Mouse (Mus musculus): ENCODE measurements around the gene 2010315B03Rik. TPM values are rescaled to one million over a fixed set of nuclear protein-coding genes. Genes with fewer than 3 reads are reported as not detected.

The 2010315B03Rik gene
- 6.0 and 7.8 TPM in 2 replicates for polyA plus RNA-seq (2015; fragmentation: Nextera tagmentation; extraction: Ambion mirVana)

DNA sequence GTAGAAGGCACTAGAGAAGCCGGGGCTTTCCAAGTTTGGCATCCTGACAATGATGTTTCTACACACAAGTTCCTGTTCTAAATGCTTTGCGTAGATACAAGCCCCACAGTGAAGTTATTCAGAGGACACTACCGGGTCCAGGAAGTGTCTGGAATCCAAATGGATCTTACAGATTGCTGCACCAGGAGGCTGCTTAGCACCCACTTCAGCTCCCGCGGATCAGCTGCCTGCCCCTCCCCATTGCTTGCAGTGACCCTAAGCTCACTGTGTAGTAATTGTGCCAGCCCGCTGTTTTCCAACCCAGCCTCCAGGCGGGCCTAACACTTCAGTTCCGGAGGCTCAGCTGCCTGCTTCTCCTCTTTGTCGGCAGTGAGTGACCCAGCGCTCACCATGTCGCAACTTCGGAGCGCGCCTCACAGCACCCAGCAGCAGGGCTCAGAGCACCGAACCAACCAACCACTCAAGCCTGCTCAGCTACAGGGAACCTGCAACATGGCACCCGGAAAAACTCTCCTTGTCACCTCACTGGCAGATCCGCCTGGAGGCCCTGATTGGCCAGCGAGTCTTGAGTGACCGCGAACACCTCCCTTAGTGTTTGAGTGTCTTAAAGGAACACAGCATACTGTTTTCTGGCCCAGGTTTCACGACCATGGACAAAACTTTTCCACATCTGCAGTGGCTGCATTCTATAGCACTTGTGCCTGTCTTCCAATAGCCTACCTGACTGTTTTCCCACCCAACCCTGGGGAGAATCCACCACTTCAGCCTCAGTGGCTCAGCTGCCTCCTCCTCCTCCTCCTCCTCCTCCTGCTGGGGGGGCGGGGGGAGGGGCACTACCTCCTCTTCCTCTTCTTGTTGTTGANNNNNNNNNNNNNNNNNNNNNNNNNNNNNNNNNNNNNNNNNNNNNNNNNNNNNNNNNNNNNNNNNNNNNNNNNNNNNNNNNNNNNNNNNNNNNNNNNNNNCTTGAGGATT, at the start of gene 2010315B03Rik:
Gene 2010315B03Rik (minus strand): TSS at position 526 of the 972 bp plus-strand sequence.
- H3K9me3 ChIP-seq: 0 out of 2 replicates have a peak, but pooled peaks cover 2% of the 10 kb centered on the region
- peak within 1 kb of the TSS; percentile 97 for H3K27ac ChIP-seq (replicated peaks)
- WGBS: 1% methylated on average over 21 of the region's 22 CpGs
- ATAC-seq (ENCODE audit: extremely low read depth, insufficient number of reproducible peaks, low FRiP score, low TSS enrichment): peak; percentile 87
- no peaks in the 10 kb centered on the region for H3K27me3 ChIP-seq (replicated peaks)
- H3K4me1 ChIP-seq: peaks cover 11% of the 10 kb centered on the region
- H3K4me3 ChIP-seq: peak within 1 kb of the TSS; percentile 85
- H3K4me2 ChIP-seq: peak within 1 kb of the TSS; percentile 73
- peak within 1 kb of the TSS; percentile 88 for H3K9ac ChIP-seq
- H3K36me3 ChIP-seq: no peaks in the 10 kb centered on the region

DNA sequence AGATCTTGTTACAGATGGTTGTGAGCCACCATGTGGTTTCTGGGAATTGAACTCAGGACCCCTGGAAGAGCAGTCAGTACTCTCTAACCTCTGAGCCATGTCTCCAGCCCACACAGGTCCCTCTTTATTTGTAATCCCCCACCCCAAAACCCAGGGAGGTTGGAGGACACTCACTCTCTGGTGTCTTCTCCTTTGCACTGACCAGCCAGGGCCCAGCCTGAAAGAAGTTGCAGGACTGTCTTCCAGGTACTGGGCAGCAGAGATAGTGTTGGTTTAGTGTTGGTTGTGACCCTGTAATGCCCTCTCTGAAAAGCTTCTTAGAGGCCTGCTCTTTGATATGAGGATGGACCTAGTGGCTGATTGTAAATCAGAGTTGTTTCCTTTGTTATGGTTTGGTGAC, 994 bp downstream of the 2010315B03Rik start:
- ATAC-seq (ENCODE audit: extremely low read depth, insufficient number of reproducible peaks, low FRiP score, low TSS enrichment): no peak
- peak overlapping the region; percentile 73 for H3K4me2 ChIP-seq
- no peaks in the 10 kb centered on the region for H3K27me3 ChIP-seq (replicated peaks)
- H3K9me3 ChIP-seq: no peaks in the 10 kb centered on the region
- no peaks in the 10 kb centered on the region for H3K36me3 ChIP-seq
- H3K4me1 ChIP-seq: peaks cover 11% of the 10 kb centered on the region
- peak overlapping the region; percentile 88 for H3K9ac ChIP-seq
- peak overlapping the region; percentile 97 for H3K27ac ChIP-seq (replicated peaks)
- H3K4me3 ChIP-seq: peak overlapping the region; percentile 85

DNA sequence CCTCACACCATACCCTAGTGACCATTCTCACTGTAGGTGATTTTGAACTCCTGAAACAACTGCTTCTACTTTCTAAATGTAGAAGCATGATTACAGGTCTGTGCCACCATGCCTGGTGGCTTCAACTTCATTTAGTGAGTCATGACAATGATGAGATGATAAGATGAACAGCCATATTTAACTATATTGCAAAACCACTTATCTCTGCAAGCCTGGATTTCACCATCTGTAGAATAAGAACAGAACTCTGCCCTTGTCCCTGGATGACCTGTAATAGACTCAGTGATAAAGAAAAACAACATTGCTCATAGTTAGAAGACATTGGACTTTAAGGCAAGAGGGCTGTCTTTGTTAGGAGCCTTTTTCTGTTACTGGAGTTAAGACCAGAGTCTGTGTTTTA, 24.2 kb downstream of the 2010315B03Rik start:
- no peak overlapping the region for H3K27ac ChIP-seq (replicated peaks)
- H3K4me1 ChIP-seq: no peaks in the 10 kb centered on the region
- H3K27me3 ChIP-seq (replicated peaks): no peaks in the 10 kb centered on the region
- no peak for ATAC-seq (ENCODE audit: extremely low read depth, insufficient number of reproducible peaks, low FRiP score, low TSS enrichment)
- peaks cover 26% of the 10 kb centered on the region for H3K9me3 ChIP-seq
- no peak overlapping the region for H3K9ac ChIP-seq
- peaks cover 19% of the 10 kb centered on the region for H3K36me3 ChIP-seq
- H3K4me2 ChIP-seq: no peak overlapping the region
- no peak overlapping the region for H3K4me3 ChIP-seq

DNA sequence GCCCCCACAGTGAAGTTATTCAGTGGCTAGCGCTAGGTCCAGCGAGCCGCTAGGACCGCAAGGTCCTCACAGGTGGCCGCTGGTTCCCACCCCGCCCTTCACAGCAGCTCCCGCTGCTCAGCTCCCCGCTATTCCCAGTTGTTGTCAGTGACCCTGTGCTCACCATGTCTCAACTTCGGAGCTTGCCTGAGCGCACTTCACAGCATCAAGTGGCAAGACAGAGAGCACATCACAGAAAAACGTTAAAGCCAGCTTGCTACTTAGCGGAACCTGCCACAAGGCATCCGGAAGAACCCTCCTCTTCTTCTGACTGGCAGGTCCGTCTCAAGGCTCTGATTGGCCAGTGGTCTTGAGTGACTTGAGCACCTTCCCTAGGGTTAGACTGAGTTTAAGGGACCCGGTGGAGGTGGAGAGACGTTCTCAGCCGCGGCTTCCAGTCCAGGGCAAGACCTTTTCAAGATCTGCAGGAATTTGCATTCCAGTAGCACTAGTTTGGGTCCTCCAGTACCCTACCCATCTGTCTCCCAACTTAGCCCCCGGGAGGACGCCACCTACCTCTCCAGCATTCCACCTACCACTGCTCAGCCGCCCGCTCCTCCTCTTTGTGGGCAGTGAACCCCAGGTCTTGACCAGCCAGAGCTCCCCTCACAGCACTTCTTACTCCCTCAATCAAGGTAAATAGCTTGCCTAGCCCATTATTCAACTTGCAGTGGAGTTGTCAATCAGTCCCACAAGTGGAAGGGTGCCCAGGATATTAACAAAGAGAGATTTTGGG, 30.4 kb downstream of the 2010315B03Rik start:
- H3K9ac ChIP-seq: peak overlapping the region; percentile 85
- 1% methylated on average over 22 of the region's 22 CpGs for WGBS
- H3K4me3 ChIP-seq: peak overlapping the region; percentile 69
- H3K4me1 ChIP-seq: peaks cover 19% of the 10 kb centered on the region
- peaks cover 19% of the 10 kb centered on the region for H3K36me3 ChIP-seq
- H3K27me3 ChIP-seq (replicated peaks): no peaks in the 10 kb centered on the region
- peak overlapping the region; percentile 81 for H3K4me2 ChIP-seq
- ATAC-seq (ENCODE audit: extremely low read depth, insufficient number of reproducible peaks, low FRiP score, low TSS enrichment): peak; percentile 80
- 0 out of 2 replicates have a peak, but pooled peaks cover 7% of the 10 kb centered on the region for H3K9me3 ChIP-seq
- peak overlapping the region; percentile 82 for H3K27ac ChIP-seq (replicated peaks)

DNA sequence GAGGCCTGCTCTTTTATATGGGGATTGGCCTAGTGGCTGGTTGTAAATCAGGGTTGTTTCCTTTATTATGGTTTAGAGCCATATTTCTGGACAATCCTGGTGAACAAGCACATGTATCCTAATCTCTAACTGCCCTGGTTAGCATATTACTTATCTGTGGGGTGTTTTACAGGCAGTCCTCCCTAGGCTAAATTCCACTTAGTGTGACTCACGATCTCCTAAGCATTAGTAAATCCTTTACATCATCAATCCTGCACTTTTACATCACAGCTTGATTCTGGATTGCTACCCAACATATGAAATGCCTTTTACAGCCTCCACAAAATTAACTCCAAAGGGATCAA, 31.1 kb downstream of the 2010315B03Rik start:
- Histone ChIP-seq H3K9ac (peak overlapping the region; percentile 85), H3K27ac (replicated peaks) (peak overlapping the region; percentile 82), H3K9me3 (0 out of 2 replicates have a peak, but pooled peaks cover 7% of the 10 kb centered on the region), H3K27me3 (replicated peaks) (no peaks in the 10 kb centered on the region), H3K4me3 (peak overlapping the region; percentile 69), H3K4me2 (peak overlapping the region; percentile 81), H3K4me1 (peaks cover 19% of the 10 kb centered on the region), H3K36me3 (peaks cover 23% of the 10 kb centered on the region)
- no peak for ATAC-seq (ENCODE audit: extremely low read depth, insufficient number of reproducible peaks, low FRiP score, low TSS enrichment)
- WGBS: 4% methylated on average over 1 of the region's 1 CpGs

DNA sequence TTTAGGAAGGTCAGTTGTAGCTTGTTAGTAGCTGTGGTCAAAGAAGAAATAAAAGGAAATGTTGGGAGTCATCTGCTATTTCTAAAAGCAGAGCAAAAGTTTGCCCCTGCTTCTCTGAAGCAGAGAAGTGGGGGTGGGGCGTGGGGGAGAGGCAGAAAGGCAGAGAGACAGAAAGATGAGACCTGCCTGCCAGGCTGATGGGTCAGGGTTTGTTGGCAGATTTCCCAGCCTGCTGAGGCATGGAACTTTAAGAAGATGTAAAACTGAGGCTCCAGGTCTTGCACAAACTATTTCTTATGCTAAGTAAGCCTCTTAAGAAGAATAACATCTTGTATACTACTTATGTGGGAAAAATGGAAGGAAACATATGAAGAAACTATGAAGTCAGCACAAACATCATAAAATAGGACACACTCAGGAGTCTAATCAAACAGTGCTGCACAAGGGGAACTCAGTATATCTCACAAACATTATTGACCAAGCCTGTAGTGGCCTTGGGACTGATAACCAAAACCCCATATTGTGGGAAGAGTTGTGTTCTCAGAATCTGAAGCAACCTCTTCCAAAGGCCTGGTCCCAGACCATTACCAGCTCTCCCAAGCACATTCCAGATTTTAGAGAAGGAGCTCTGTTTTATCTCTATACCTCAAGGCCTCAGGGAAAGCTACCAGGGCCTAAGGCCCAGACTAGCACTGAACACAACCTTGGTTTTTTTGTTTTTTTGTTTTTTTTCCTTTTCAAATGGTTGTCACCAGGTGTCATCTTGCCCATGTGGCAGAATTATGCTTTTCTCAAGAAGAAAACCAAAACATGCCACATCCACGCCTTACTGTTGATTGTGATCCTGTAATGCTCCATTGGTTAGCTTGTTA, 31.7 kb downstream of the 2010315B03Rik start:
- Histone ChIP-seq H3K4me1 (peaks cover 19% of the 10 kb centered on the region), H3K9ac (peak overlapping the region; percentile 85), H3K27me3 (replicated peaks) (no peaks in the 10 kb centered on the region), H3K4me3 (peak overlapping the region; percentile 69), H3K9me3 (peaks cover 7% of the 10 kb centered on the region; the same call in 1 of the 2 replicates), H3K36me3 (peaks cover 24% of the 10 kb centered on the region), H3K27ac (replicated peaks) (no peak overlapping the region), H3K4me2 (peak overlapping the region; percentile 81)
- ATAC-seq (ENCODE audit: extremely low read depth, insufficient number of reproducible peaks, low FRiP score, low TSS enrichment): no peak
- 77% methylated on average over 2 of the region's 2 CpGs for WGBS

DNA sequence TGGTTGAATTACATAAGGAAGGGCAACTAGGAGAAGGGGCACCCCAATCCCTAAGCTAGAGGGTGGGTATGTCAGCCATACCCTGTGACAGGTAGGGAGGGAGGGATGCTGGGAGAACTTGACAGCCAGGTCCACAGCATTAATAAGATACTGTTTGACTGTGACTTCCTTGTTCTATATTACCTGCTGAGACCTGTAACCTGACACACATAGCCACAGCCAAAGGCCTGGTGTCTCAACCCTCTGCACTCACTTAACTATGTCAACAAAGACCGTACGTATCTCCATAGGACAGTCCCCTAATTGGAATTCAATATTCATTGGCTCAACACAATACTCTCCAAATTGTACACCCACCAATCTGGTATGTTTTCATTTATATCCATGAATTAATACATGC, 33.2 kb downstream of the 2010315B03Rik start:
- peaks cover 20% of the 10 kb centered on the region for H3K9me3 ChIP-seq
- H3K4me1 ChIP-seq: peaks cover 19% of the 10 kb centered on the region
- no peak overlapping the region for H3K9ac ChIP-seq
- peaks cover 38% of the 10 kb centered on the region for H3K36me3 ChIP-seq
- H3K4me3 ChIP-seq: no peak overlapping the region
- WGBS: 25% methylated on average over 2 of the region's 2 CpGs
- H3K4me2 ChIP-seq: no peak overlapping the region
- no peak overlapping the region for H3K27ac ChIP-seq (replicated peaks)
- no peaks in the 10 kb centered on the region for H3K27me3 ChIP-seq (replicated peaks)
- no peak for ATAC-seq (ENCODE audit: extremely low read depth, insufficient number of reproducible peaks, low FRiP score, low TSS enrichment)

DNA sequence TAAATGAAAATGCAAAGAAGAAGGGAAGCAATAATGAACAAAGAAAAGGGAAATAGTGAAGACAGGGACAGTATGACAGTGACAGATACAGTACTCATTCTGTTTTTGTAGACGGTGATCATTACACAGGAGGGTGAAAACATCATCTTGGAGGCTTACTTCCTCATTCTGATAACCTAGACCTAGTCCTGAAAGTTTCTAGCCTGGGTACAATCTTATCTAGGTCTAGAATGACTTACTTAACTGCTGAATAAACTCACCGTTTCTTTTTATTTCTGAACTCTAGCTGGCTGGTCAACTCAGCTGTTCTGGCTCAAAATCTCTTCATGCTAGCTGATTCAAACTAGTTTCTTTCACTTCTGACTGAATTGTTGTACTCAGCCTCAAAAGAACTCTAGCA, 37.4 kb downstream of the 2010315B03Rik start:
- Histone ChIP-seq H3K4me3 (no peak overlapping the region), H3K9me3 (peaks cover 53% of the 10 kb centered on the region), H3K27ac (replicated peaks) (no peak overlapping the region), H3K9ac (no peak overlapping the region), H3K4me2 (no peak overlapping the region), H3K27me3 (replicated peaks) (no peaks in the 10 kb centered on the region), H3K36me3 (peaks cover 77% of the 10 kb centered on the region), H3K4me1 (no peaks in the 10 kb centered on the region)
- WGBS: 80% methylated on average over 2 of the region's 2 CpGs
- no peak for ATAC-seq (ENCODE audit: extremely low read depth, insufficient number of reproducible peaks, low FRiP score, low TSS enrichment)

DNA sequence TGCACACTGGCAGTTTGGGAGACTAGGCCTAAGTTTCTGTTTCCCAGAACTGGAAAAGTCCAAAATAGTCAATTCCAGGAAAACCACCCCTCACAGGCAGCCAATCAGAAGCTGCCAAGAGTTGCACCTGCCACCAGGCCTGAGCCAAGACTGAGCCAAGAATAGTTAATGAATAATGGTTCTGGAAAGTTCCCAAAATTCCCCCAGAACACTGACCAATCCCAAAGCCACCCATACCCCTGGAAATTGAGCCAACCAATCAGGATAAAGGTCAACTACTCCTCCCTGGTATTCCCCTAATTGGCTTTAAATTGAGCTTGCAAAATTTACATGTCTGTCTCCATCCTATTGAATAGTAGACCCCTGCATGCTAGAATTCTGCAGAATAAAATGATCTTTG, 39.3 kb downstream of the 2010315B03Rik start:
- Histone ChIP-seq H3K27ac (replicated peaks) (no peak overlapping the region), H3K4me3 (no peak overlapping the region), H3K9me3 (peaks cover 66% of the 10 kb centered on the region), H3K27me3 (replicated peaks) (no peaks in the 10 kb centered on the region), H3K36me3 (peaks cover 84% of the 10 kb centered on the region), H3K9ac (no peak overlapping the region), H3K4me1 (no peaks in the 10 kb centered on the region), H3K4me2 (no peak overlapping the region)
- ATAC-seq (ENCODE audit: extremely low read depth, insufficient number of reproducible peaks, low FRiP score, low TSS enrichment): no peak

DNA sequence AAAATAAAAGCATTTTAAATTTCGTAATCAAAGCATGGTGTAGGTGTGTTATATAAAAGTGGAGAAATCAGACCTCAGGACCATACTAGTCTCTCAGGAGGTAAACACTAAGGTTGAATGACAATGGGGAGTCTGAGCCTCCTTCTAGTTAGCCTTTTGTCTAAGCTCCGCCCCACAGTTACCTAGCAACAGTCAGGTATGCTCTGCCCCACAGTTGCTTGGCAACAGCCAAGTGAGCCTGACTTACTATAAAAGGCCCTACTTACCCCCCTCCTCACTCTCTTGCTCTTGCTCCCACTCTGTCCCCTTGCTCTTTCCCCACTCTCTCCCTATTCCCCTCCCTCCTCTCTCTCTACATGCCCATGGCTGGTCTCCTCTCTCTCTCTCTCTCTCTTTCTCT, 44.6 kb downstream of the 2010315B03Rik start:
- H3K27me3 ChIP-seq (replicated peaks): no peaks in the 10 kb centered on the region
- H3K27ac ChIP-seq (replicated peaks): no peak overlapping the region
- H3K4me3 ChIP-seq: no peak overlapping the region
- H3K9me3 ChIP-seq: peaks cover 36% of the 10 kb centered on the region
- H3K4me2 ChIP-seq: no peak overlapping the region
- H3K36me3 ChIP-seq: peaks cover 43% of the 10 kb centered on the region
- H3K9ac ChIP-seq: no peak overlapping the region
- H3K4me1 ChIP-seq: 0 out of 2 replicates have a peak, but pooled peaks cover 1% of the 10 kb centered on the region
- ATAC-seq (ENCODE audit: extremely low read depth, insufficient number of reproducible peaks, low FRiP score, low TSS enrichment): no peak
- 34% methylated on average over 2 of the region's 2 CpGs for WGBS

DNA sequence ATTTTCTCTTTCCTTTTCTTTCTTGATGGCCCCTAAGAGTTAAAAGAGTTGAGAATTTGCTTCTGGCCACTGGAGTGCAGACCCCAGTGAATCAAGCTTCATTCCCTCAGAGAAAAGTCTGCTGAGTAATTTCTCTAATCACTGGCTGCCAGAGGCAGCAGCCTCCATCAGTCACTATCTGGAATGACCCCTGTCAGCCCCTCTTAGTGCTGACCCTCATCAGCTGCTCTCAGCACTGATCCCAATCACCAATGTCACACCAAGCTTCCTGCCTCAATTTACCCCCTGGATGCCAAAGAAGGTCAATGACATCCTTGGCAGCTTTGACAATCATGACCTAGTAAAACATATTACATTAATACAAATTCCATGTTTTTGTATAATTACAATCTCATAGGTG, 45.0 kb downstream of the 2010315B03Rik start:
- 0 out of 2 replicates have a peak, but pooled peaks cover 3% of the 10 kb centered on the region for H3K4me1 ChIP-seq
- peaks cover 41% of the 10 kb centered on the region for H3K36me3 ChIP-seq
- no peak for ATAC-seq (ENCODE audit: extremely low read depth, insufficient number of reproducible peaks, low FRiP score, low TSS enrichment)
- H3K4me2 ChIP-seq: no peak overlapping the region
- no peak overlapping the region for H3K27ac ChIP-seq (replicated peaks)
- H3K9me3 ChIP-seq: peaks cover 33% of the 10 kb centered on the region
- no peak overlapping the region for H3K4me3 ChIP-seq
- no peaks in the 10 kb centered on the region for H3K27me3 ChIP-seq (replicated peaks)
- H3K9ac ChIP-seq: no peak overlapping the region
